Mouse (Mus musculus): ENCODE results near the gene Arhgap21.

DNA sequence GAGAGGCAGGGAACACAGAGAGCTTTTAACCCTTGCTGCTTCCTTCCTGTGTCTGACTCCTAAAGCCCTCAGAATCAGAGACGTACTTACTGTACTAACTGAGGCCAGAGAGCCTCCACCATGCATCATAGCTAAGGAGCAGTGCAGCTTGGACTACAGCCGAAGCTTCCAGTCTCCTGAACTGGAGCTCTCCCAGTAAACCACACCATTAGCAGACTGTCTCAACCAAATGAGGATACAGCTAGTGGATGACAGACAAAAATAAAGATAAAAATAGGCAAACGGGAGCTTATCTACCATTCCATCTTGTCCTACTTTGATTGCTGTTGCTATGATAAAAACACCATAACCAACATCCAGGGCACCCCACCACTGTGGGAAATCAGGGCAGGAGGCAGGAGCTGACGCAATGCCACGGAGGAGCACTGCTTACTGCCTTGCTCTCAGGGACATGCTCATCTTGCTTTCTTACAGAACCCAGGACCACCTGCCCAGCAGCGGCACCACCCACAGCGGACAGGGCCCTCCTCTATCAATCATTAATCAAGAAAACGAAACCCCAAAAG, 35.9 kb downstream of the Arhgap21 start:
- TF ChIP-seq CTCF (IDR thresholded peaks at IDR 0.05; ENCODE audit: low read depth) (no peak), EP300 (IDR thresholded peaks at IDR 0.05; ENCODE audit: low read depth) (no peak)

Measured in liver, postnatal 0 days (tissue).